Mouse (Mus musculus): ENCODE measurements around the gene Crat.

DNA sequence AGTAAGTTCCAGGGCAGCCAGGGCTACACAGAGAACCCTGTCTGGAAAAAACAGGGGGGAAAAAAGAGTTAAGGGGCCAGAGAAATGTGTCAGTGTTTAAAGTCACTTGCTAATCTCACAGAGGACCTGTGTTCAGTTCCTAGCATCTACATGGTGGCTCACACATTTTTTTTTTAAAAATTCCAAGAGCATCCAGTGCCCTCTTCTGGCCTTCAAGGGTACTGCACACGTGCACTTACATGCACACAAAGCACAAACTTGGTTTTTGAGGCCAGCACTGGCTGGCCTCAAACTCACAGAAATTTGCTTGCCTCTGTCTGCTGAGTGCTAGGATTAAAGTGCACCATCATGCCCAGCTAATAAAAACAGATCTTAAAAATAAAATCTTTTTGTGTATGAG lies 34.9 kb upstream of the Crat start:
- no peak for TF ChIP-seq POLR2A (IDR thresholded peaks at IDR 0.05; ENCODE audit: extremely low read depth, insufficient read depth, low read length)
- 0 out of 2 replicates have a peak, but pooled peaks have one; percentile 24 for TF ChIP-seq CTCF (IDR thresholded peaks at IDR 0.05; ENCODE audit: extremely low read depth, insufficient read depth, low read length)
